Mouse (Mus musculus) lung, embryonic 16.5 days (tissue): Measurements from ENCODE around the gene Gm5294. TPM values are rescaled to one million over a fixed set of nuclear protein-coding genes. Genes with fewer than 3 reads are reported as not detected.
A peak's percentile ranks its signal among the peaks of the same experiment; 100 is the strongest.

ENCODE experiments used
- ATAC-seq: fragments of 200-750 bp; cut with Nextera tagmentation; 2 replicates; pipeline ENCODE4 v1.8.0; 2017; ENCODE audit warnings: low read depth, mild to moderate bottlenecking, moderate library complexity
- H3K27ac ChIP-seq: fragments of 300-500 bp; sonication (generic); 2 replicates; pipeline ENCODE4 v1.5.1; 2014; ENCODE audit warnings: mild to moderate bottlenecking, control low read depth, low read length
- H3K27me3 ChIP-seq: fragments of 300-500 bp; sonication (generic); 2 replicates; pipeline ENCODE4 v1.6.1; 2014; ENCODE audit warnings: low read depth, low read length, mixed read lengths; ENCODE audit not compliant: control insufficient read depth, insufficient read depth
- H3K36me3 ChIP-seq: fragments of 300-500 bp; sonication (generic); 2 replicates; pipeline ENCODE4 v1.6.1; 2014; ENCODE audit warnings: low read length; ENCODE audit not compliant: control insufficient read depth, insufficient read depth
- H3K4me1 ChIP-seq: fragments of 300-500 bp; sonication (generic); replicated peaks from 2 replicates; pipeline ENCODE4 v1.6.1; 2014; ENCODE audit warnings: low read length, mixed read lengths; ENCODE audit not compliant: control insufficient read depth, insufficient read depth
- H3K4me2 ChIP-seq: fragments of 300-500 bp; sonication (generic); 2 replicates; pipeline ENCODE4 v1.6.1; 2014; ENCODE audit warnings: low read depth, low read length, control low read depth
- H3K4me3 ChIP-seq: fragments of 300-500 bp; sonication (generic); 2 replicates; pipeline ENCODE4 v1.5.1; 2014; ENCODE audit warnings: mild to moderate bottlenecking, low read length, control low read depth
- H3K9ac ChIP-seq: fragments of 300-500 bp; sonication (generic); 2 replicates; pipeline ENCODE4 v1.6.1; 2014; ENCODE audit warnings: low read length, control low read depth
- H3K9me3 ChIP-seq: fragments of 300-500 bp; sonication (generic); 2 replicates; pipeline ENCODE4 v1.6.1; 2016; ENCODE audit warnings: low read length; ENCODE audit not compliant: control insufficient read depth
- WGBS: fragments of 180-500 bp; shearing (Covaris S2); extraction: QIAGEN DNeasy Blood & Tissue Kit; methylation state at CpG from one replicate; pipeline ENCODE4 v1.1.7; 2014; 5-methylcytosine and 5-hydroxymethylcytosine counted together
- polyA plus RNA-seq: library from polyadenylated mRNA; unstranded; fragments of >200 nt; fragmentation: Nextera tagmentation; extraction: Ambion mirVana; gene quantifications from 2 replicates; pipeline ENCODE4 v1.2.1, GENCODE M21; 2015

Gm5294 gene
- polyA plus RNA-seq: not detected in 2 replicates

- no peak for ATAC-seq
- H3K9ac ChIP-seq: peak within 1 kb of the TSS; percentile 34; the same call in 1 of the 2 replicates
Observed at GRCm38 (mm10) chr5:138819780-138820179, at the start of gene Gm5294. Gene Gm5294 (plus strand): TSS chr5:138820080.

DNA sequence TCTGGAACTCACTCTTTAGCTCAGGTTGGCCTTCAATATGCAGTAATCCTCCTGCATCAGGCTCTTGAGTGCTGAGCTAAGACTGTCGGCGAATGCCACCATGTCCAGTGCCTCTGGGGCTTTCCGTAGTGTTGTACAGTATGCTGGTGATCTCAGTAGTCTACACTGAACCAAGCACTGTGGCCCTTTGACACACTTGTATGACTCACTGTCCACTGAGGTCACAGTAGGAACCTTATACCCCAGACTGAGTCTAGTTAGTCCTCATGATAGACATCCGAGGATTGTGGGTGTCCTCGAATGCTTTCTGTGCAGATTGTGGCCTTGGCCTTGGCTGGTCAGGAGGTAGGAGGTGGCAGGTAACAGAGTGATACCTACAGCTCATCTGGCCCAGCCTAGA, 44.8 kb upstream of the Gm5294 start:
- Histone ChIP-seq H3K4me1 (0 out of 2 replicates have a peak, but pooled peaks cover 3% of the 10 kb centered on the region), H3K4me3 (no peak overlapping the region)
- 93% methylated on average over 5 of the region's 5 CpGs for WGBS

More at GRCm38 (mm10) chr5:138819780-138820179, at the start of gene Gm5294:
- Histone ChIP-seq H3K27me3 (peaks cover 38% of the 10 kb centered on the region), H3K27ac (no peak within 1 kb of the TSS), H3K36me3 (no peaks in the 10 kb centered on the region), H3K4me2 (peak within 1 kb of the TSS; percentile 57), H3K4me3 (peak within 1 kb of the TSS; percentile 37), H3K9me3 (no peaks in the 10 kb centered on the region), H3K4me1 (no peaks in the 10 kb centered on the region)
- WGBS: 10% methylated on average over 21 of the region's 21 CpGs

GRCm38 (mm10) chr5:138776346-138776745, 43.5 kb upstream of the Gm5294 start:
- H3K4me1 ChIP-seq: 0 out of 2 replicates have a peak, but pooled peaks cover 3% of the 10 kb centered on the region
- WGBS: 54% methylated on average over 1 of the region's 1 CpGs
- no peaks in the 10 kb centered on the region for H3K9me3 ChIP-seq
- no peak overlapping the region for H3K4me2 ChIP-seq
- H3K27ac ChIP-seq: no peak overlapping the region
- H3K27me3 ChIP-seq: no peaks in the 10 kb centered on the region
- H3K9ac ChIP-seq: no peak overlapping the region
- peak; percentile 64 for ATAC-seq
- no peaks in the 10 kb centered on the region for H3K36me3 ChIP-seq
- no peak overlapping the region for H3K4me3 ChIP-seq

More for the DNA sequence above, 44.8 kb upstream of the Gm5294 start:
- ATAC-seq: no peak
- no peaks in the 10 kb centered on the region for H3K27me3 ChIP-seq
- no peak overlapping the region for H3K9ac ChIP-seq
- no peak overlapping the region for H3K27ac ChIP-seq
- H3K36me3 ChIP-seq: no peaks in the 10 kb centered on the region
- no peak overlapping the region for H3K4me2 ChIP-seq
- H3K9me3 ChIP-seq: no peaks in the 10 kb centered on the region

- no peak overlapping the region for H3K9ac ChIP-seq
- H3K36me3 ChIP-seq: no peaks in the 10 kb centered on the region
- H3K27me3 ChIP-seq: no peaks in the 10 kb centered on the region
- no peaks in the 10 kb centered on the region for H3K9me3 ChIP-seq
- no peak; the same call in 1 of the 2 replicates for ATAC-seq
- H3K4me2 ChIP-seq: no peak overlapping the region
- H3K27ac ChIP-seq: no peak overlapping the region
- 60% methylated on average over 9 of the region's 9 CpGs for WGBS
- 0 out of 2 replicates have a peak, but pooled peaks cover 3% of the 10 kb centered on the region for H3K4me1 ChIP-seq
- H3K4me3 ChIP-seq: no peak overlapping the region
Observed at GRCm38 (mm10) chr5:138778731-138779463, 41.0 kb upstream of the Gm5294 start.

DNA sequence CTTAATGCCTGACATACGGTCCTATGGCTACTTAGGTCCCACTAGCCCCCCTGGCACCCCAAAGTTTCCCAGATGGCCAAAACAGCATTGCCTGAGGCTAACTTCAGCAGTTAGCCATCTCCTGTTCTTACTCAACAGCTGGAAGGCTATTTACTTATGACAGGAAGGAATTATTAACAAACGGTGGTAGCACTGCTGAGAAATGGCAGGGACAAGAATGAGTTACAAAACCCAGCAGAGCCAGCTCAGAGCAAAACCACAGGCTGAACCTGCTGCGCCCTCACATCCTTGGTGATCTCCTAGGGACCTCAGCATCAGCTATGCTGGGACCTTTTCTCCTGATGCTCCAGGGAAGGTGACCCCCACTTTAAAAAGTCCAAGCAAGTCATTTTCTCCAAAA, 40.2 kb upstream of the Gm5294 start:
- H3K27me3 ChIP-seq: no peaks in the 10 kb centered on the region
- ATAC-seq: no peak
- H3K9me3 ChIP-seq: no peaks in the 10 kb centered on the region
- H3K36me3 ChIP-seq: no peaks in the 10 kb centered on the region
- H3K4me1 ChIP-seq: 0 out of 2 replicates have a peak, but pooled peaks cover 3% of the 10 kb centered on the region
- no peak overlapping the region for H3K4me3 ChIP-seq
- no peak overlapping the region for H3K9ac ChIP-seq
- no peak overlapping the region for H3K4me2 ChIP-seq
- no peak overlapping the region for H3K27ac ChIP-seq
- 59% methylated on average over 3 of the region's 3 CpGs for whole genome bisulfite sequencing

DNA sequence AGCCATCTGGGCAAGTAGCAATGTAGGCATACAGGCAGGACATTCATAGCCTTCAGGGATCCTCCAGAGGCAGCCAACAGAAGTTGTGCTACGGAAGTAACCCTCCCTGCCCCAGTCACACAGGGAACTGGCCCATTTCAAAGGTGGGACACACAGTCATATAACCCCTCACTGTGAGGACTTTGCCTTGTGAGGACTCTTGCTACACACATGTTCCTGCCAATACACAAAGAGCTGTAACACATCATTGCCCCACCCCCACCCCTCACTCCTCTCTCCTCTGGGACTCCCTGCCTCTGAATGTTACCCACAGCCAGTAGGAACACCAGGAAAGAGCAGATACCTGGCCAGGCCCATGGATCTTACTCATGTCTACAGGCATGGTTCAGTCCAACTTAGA, 37.2 kb upstream of the Gm5294 start:
- Histone ChIP-seq H3K4me3 (no peak overlapping the region), H3K4me1 (no peaks in the 10 kb centered on the region), H3K4me2 (no peak overlapping the region), H3K27ac (no peak overlapping the region), H3K9me3 (no peaks in the 10 kb centered on the region), H3K9ac (no peak overlapping the region), H3K36me3 (no peaks in the 10 kb centered on the region), H3K27me3 (no peaks in the 10 kb centered on the region)
- WGBS: 90% methylated on average over 1 of the region's 1 CpGs
- no peak for ATAC-seq

DNA sequence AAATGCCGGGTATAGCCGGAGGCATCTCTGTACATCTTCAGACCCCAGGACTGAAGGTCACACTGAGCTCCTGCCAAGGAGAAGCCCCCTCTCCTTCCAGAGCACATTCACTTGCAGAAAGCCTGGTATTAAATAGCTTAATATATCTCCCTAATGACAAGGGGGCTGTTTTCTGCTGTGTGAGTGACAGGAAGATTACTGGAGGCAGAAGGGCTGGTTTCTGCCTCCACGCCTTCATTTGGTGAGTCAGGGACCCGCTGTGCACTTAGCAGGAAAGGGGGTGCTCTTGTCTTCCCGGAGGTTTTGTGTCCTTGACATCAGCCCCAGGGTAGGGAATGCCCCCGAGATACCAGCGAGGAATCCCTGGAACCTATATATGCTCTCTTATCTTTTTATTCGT, 36.7 kb upstream of the Gm5294 start:
- no peak for ATAC-seq
- Histone ChIP-seq H3K36me3 (no peaks in the 10 kb centered on the region), H3K27ac (no peak overlapping the region), H3K4me1 (no peaks in the 10 kb centered on the region; the same call in 1 of the 2 replicates), H3K9ac (no peak overlapping the region), H3K4me3 (no peak overlapping the region), H3K4me2 (no peak overlapping the region), H3K27me3 (no peaks in the 10 kb centered on the region), H3K9me3 (no peaks in the 10 kb centered on the region)
- 65% methylated on average over 8 of the region's 8 CpGs for WGBS

DNA sequence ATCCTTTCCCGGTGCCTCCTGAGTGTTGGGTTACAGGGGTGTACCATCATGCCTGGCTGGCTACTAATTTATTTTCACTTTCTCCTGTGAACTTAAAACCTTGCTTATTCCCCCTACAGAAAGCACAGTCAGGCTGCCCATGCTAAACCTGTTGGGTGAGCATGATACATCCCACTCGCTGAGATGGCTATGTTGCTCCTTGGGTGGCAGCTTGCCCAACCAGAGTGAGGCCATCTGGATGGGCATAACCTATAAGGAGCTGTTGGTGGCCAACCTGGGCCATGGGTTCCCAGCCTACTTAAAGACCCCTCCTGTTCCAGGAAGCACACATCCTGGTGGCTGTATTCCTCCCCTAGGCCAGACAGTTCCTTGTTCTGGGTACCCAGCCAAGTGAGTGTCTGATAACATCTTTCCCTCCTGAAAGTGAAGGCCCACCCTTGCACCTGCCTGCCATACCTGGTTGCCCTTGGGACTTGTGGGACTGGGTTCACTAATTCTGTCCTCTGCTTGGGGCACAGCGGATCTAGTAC, 33.8 kb upstream of the Gm5294 start:
- no peaks in the 10 kb centered on the region; the same call in 1 of the 2 replicates for H3K4me1 ChIP-seq
- no peaks in the 10 kb centered on the region for H3K27me3 ChIP-seq
- no peak overlapping the region for H3K4me3 ChIP-seq
- no peak overlapping the region for H3K27ac ChIP-seq
- 73% methylated on average over 3 of the region's 3 CpGs for WGBS
- ATAC-seq: no peak
- H3K9me3 ChIP-seq: no peaks in the 10 kb centered on the region
- H3K9ac ChIP-seq: no peak overlapping the region
- no peaks in the 10 kb centered on the region for H3K36me3 ChIP-seq
- no peak overlapping the region for H3K4me2 ChIP-seq

- H3K9me3 ChIP-seq: no peaks in the 10 kb centered on the region
- no peak overlapping the region for H3K4me3 ChIP-seq
- no peak overlapping the region for H3K4me2 ChIP-seq
- no peak overlapping the region for H3K27ac ChIP-seq
- H3K9ac ChIP-seq: no peak overlapping the region
- whole genome bisulfite sequencing: 75% methylated on average over 7 of the region's 7 CpGs
- ATAC-seq: no peak
- no peaks in the 10 kb centered on the region for H3K36me3 ChIP-seq
- H3K27me3 ChIP-seq: no peaks in the 10 kb centered on the region
- no peaks in the 10 kb centered on the region; the same call in 1 of the 2 replicates for H3K4me1 ChIP-seq
Observed at GRCm38 (mm10) chr5:138787648-138788047, 32.2 kb upstream of the Gm5294 start.
